Mouse (Mus musculus) heart, postnatal 0 days (tissue): ENCODE measurements at regions not wholly inside any gene's neighbourhood (a gene's known extent, or its start where the extent isn't known, plus 50 kb on each side); places are given as distances from the start of the nearest gene placed in this dataset.

ENCODE experiments used
- CTCF ChIP-seq: IDR thresholded peaks from 2 replicates; pipeline ENCODE4 v1.5.1; 2016; ENCODE audit warnings: antibody characterized with exemption, control low read depth, low read depth
- EP300 ChIP-seq: IDR thresholded peaks from 2 replicates; pipeline ENCODE4 v1.6.1; 2016; ENCODE audit warnings: antibody characterized with exemption, low read depth

DNA sequence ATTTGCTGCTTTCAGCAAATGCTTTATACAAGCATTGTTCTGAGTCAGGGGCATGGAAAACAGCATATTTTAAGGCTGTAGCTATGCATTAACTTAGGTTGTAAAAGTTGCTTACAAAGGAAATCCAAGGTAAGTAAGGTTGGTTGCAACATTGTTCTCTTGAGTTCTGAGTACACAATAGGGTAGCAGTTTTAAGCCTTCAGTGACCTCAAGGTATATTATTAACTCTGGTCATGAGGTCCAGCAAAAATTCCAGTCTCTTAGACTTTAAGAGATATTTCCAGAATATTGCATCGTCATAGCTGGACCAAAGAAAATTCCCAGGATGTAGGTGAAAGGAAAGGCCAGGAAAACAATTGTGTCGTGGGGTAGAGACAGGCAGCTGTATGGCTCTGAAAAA lies 110.8 kb upstream of the Acsl4 start:
- TF ChIP-seq CTCF: no peak
- TF ChIP-seq EP300: no peak
